Mouse (Mus musculus): ENCODE data around the gene Gm43552. TPM values are rescaled to one million over a fixed set of nuclear protein-coding genes. Genes with fewer than 3 reads are reported as not detected.

The Gm43552 gene
- polyA plus RNA-seq, 1 experiment = not detected

GRCm38 (mm10) chr5:65500231-65500630 is 7.6 kb upstream of the Gm43552 start:
- TF ChIP-seq POLR2A (IDR thresholded peaks at IDR 0.05; ENCODE audit: extremely low read depth, insufficient read depth, low read length) (no peak), CTCF (IDR thresholded peaks at IDR 0.05; ENCODE audit: extremely low read depth, insufficient read depth, low read length) (no peak)
- H3K4me3 ChIP-seq (ENCODE audit: insufficient read depth, low read length) = no peak overlapping the region
- H3K4me1 ChIP-seq (ENCODE audit: control insufficient read depth, insufficient read depth, low read length) = no peaks in the 10 kb centered on the region
- no peak overlapping the region for H3K27ac ChIP-seq (ENCODE audit: insufficient read depth, low read length)

- H3K4me1 ChIP-seq (ENCODE audit: control insufficient read depth, insufficient read depth, low read length) = peaks cover 7% of the 10 kb centered on the region
- peak overlapping the region; percentile 97 for H3K4me3 ChIP-seq (ENCODE audit: insufficient read depth, low read length)
- TF ChIP-seq CTCF (IDR thresholded peaks at IDR 0.05; ENCODE audit: extremely low read depth, insufficient read depth, low read length) (no peak), POLR2A (IDR thresholded peaks at IDR 0.05; ENCODE audit: extremely low read depth, insufficient read depth, low read length) (0 out of 2 replicates have a peak, but pooled peaks have one; percentile 39)
- peak overlapping the region; percentile 87 for H3K27ac ChIP-seq (ENCODE audit: insufficient read depth, low read length)
Observed at GRCm38 (mm10) chr5:65491767-65492715, 592 bp downstream of the Gm43552 start.

GRCm38 (mm10) chr5:65489830-65490229 is 2.8 kb downstream of the Gm43552 start:
- Histone ChIP-seq H3K27ac (ENCODE audit: insufficient read depth, low read length) (no peak overlapping the region), H3K4me1 (ENCODE audit: control insufficient read depth, insufficient read depth, low read length) (peaks cover 8% of the 10 kb centered on the region), H3K4me3 (ENCODE audit: insufficient read depth, low read length) (no peak overlapping the region)
- TF ChIP-seq POLR2A (IDR thresholded peaks at IDR 0.05; ENCODE audit: extremely low read depth, insufficient read depth, low read length) (no peak), CTCF (IDR thresholded peaks at IDR 0.05; ENCODE audit: extremely low read depth, insufficient read depth, low read length) (no peak)

GRCm38 (mm10) chr5:65488725-65489124 is 3.9 kb downstream of the Gm43552 start:
- Histone ChIP-seq H3K4me3 (ENCODE audit: insufficient read depth, low read length) (no peak overlapping the region), H3K27ac (ENCODE audit: insufficient read depth, low read length) (peak overlapping the region; percentile 14; the same call in 1 of the 2 replicates), H3K4me1 (ENCODE audit: control insufficient read depth, insufficient read depth, low read length) (peaks cover 8% of the 10 kb centered on the region)
- TF ChIP-seq CTCF (IDR thresholded peaks at IDR 0.05; ENCODE audit: extremely low read depth, insufficient read depth, low read length) = no peak
- TF ChIP-seq POLR2A (IDR thresholded peaks at IDR 0.05; ENCODE audit: extremely low read depth, insufficient read depth, low read length) = no peak

GRCm38 (mm10) chr5:65487381-65487780 is 5.3 kb downstream of the Gm43552 start:
- no peak overlapping the region for H3K4me3 ChIP-seq (ENCODE audit: insufficient read depth, low read length)

GRCm38 (mm10) chr5:65486514-65486913 is 6.1 kb downstream of the Gm43552 start:
- TF ChIP-seq CTCF (IDR thresholded peaks at IDR 0.05; ENCODE audit: extremely low read depth, insufficient read depth, low read length) (no peak), POLR2A (IDR thresholded peaks at IDR 0.05; ENCODE audit: extremely low read depth, insufficient read depth, low read length) (no peak)
- H3K4me3 ChIP-seq (ENCODE audit: insufficient read depth, low read length) = no peak overlapping the region
- no peak overlapping the region for H3K27ac ChIP-seq (ENCODE audit: insufficient read depth, low read length)
- H3K4me1 ChIP-seq (ENCODE audit: control insufficient read depth, insufficient read depth, low read length) = peaks cover 8% of the 10 kb centered on the region

More at GRCm38 (mm10) chr5:65487381-65487780, 5.3 kb downstream of the Gm43552 start:
- TF ChIP-seq CTCF (IDR thresholded peaks at IDR 0.05; ENCODE audit: extremely low read depth, insufficient read depth, low read length) (no peak), POLR2A (IDR thresholded peaks at IDR 0.05; ENCODE audit: extremely low read depth, insufficient read depth, low read length) (no peak)
- Histone ChIP-seq H3K4me1 (ENCODE audit: control insufficient read depth, insufficient read depth, low read length) (peaks cover 8% of the 10 kb centered on the region), H3K27ac (ENCODE audit: insufficient read depth, low read length) (no peak overlapping the region)

- no peak overlapping the region for H3K27ac ChIP-seq (ENCODE audit: insufficient read depth, low read length)
Observed at GRCm38 (mm10) chr5:65482996-65483395, 9.6 kb downstream of the Gm43552 start.

GRCm38 (mm10) chr5:65480511-65480910 is 12.1 kb downstream of the Gm43552 start:
- TF ChIP-seq CTCF (IDR thresholded peaks at IDR 0.05; ENCODE audit: extremely low read depth, insufficient read depth, low read length) = no peak
- no peak for TF ChIP-seq POLR2A (IDR thresholded peaks at IDR 0.05; ENCODE audit: extremely low read depth, insufficient read depth, low read length)
- no peak overlapping the region for H3K27ac ChIP-seq (ENCODE audit: insufficient read depth, low read length)
- no peaks in the 10 kb centered on the region; the same call in 1 of the 2 replicates for H3K4me1 ChIP-seq (ENCODE audit: control insufficient read depth, insufficient read depth, low read length)
- no peak overlapping the region for H3K4me3 ChIP-seq (ENCODE audit: insufficient read depth, low read length)

More at GRCm38 (mm10) chr5:65482996-65483395, 9.6 kb downstream of the Gm43552 start:
- peaks cover 6% of the 10 kb centered on the region for H3K4me1 ChIP-seq (ENCODE audit: control insufficient read depth, insufficient read depth, low read length)
- H3K4me3 ChIP-seq (ENCODE audit: insufficient read depth, low read length) = no peak overlapping the region
- TF ChIP-seq CTCF (IDR thresholded peaks at IDR 0.05; ENCODE audit: extremely low read depth, insufficient read depth, low read length) (no peak), POLR2A (IDR thresholded peaks at IDR 0.05; ENCODE audit: extremely low read depth, insufficient read depth, low read length) (no peak)

- Histone ChIP-seq H3K27ac (ENCODE audit: insufficient read depth, low read length) (no peak overlapping the region), H3K4me3 (ENCODE audit: insufficient read depth, low read length) (no peak overlapping the region), H3K4me1 (ENCODE audit: control insufficient read depth, insufficient read depth, low read length) (no peaks in the 10 kb centered on the region; the same call in 1 of the 2 replicates)
- no peak for TF ChIP-seq POLR2A (IDR thresholded peaks at IDR 0.05; ENCODE audit: extremely low read depth, insufficient read depth, low read length)
- no peak for TF ChIP-seq CTCF (IDR thresholded peaks at IDR 0.05; ENCODE audit: extremely low read depth, insufficient read depth, low read length)
Observed at GRCm38 (mm10) chr5:65479681-65480445, 12.8 kb downstream of the Gm43552 start.
